Mouse (Mus musculus) limb, embryonic 13.5 days (tissue): ENCODE data around the gene Prrxl1. TPM values are rescaled to one million over a fixed set of nuclear protein-coding genes. Genes with fewer than 3 reads are reported as not detected.

Source experiments
- ATAC-seq: fragments of 200-750 bp; cut with Nextera tagmentation; 2 replicates; pipeline ENCODE4 v1.8.0; 2017; ENCODE audit warnings: low read depth, moderate number of reproducible peaks, moderate TSS enrichment; ENCODE audit not compliant: low FRiP score
- H3K27ac ChIP-seq: fragments of 300-500 bp; sonication (generic); 2 replicates; pipeline ENCODE4 v1.5.1; 2015; ENCODE audit warnings: inconsistent platforms, mild to moderate bottlenecking, moderate library complexity
- H3K27me3 ChIP-seq: fragments of 300-500 bp; sonication (generic); 2 replicates; pipeline ENCODE4 v1.6.1; 2015; ENCODE audit warnings: mild to moderate bottlenecking, inconsistent platforms
- H3K36me3 ChIP-seq: fragments of 300-500 bp; sonication (generic); 2 replicates; pipeline ENCODE4 v1.6.1; 2015; ENCODE audit warnings: inconsistent platforms, mild to moderate bottlenecking, moderate library complexity
- H3K4me1 ChIP-seq: fragments of 300-500 bp; sonication (generic); 2 replicates; pipeline ENCODE4 v1.6.1; 2015; ENCODE audit warnings: inconsistent platforms
- H3K4me2 ChIP-seq: fragments of 300-500 bp; sonication (generic); replicated peaks from 2 replicates; pipeline ENCODE4 v1.6.1; 2015; ENCODE audit warnings: inconsistent platforms, mild to moderate bottlenecking, moderate library complexity
- H3K4me3 ChIP-seq: fragments of 300-500 bp; sonication (generic); 2 replicates; pipeline ENCODE4 v1.5.1; 2015; ENCODE audit warnings: moderate library complexity, mild to moderate bottlenecking, inconsistent platforms
- H3K9ac ChIP-seq: fragments of 300-500 bp; sonication (generic); 2 replicates; pipeline ENCODE4 v1.6.1; 2015; ENCODE audit warnings: mild to moderate bottlenecking, inconsistent platforms
- H3K9me3 ChIP-seq: fragments of 300-500 bp; sonication (generic); 2 replicates; pipeline ENCODE4 v1.6.1; 2016; ENCODE audit warnings: inconsistent platforms
- WGBS: fragments of 180-500 bp; shearing (Covaris S2); methylation state at CpG from one replicate; pipeline ENCODE4 v1.1.7; 2015; 5-methylcytosine and 5-hydroxymethylcytosine counted together
- polyA plus RNA-seq: library from polyadenylated mRNA; unstranded; fragments of >200 nt; fragmentation: Nextera tagmentation; extraction: Ambion mirVana; gene quantifications from 2 replicates; pipeline ENCODE4 v1.2.1, GENCODE M21; 2015

The Prrxl1 gene
- polyA plus RNA-seq, 1 experiment from 2014 or later: 0.64 TPM

- Histone ChIP-seq H3K9ac (no peak overlapping the region), H3K4me3 (no peak overlapping the region), H3K4me1 (no peaks in the 10 kb centered on the region), H3K36me3 (no peaks in the 10 kb centered on the region), H3K27ac (no peak overlapping the region), H3K27me3 (no peaks in the 10 kb centered on the region), H3K9me3 (no peaks in the 10 kb centered on the region), H3K4me2 (no peak overlapping the region)
- ATAC-seq: no peak
- WGBS: 72% methylated on average over 6 of the region's 6 CpGs
Observed at GRCm38 (mm10) chr14:32632908-32633600, 33.8 kb downstream of the Prrxl1 start.

- H3K4me3 ChIP-seq: no peak overlapping the region
- H3K4me1 ChIP-seq: no peaks in the 10 kb centered on the region
- 0 out of 2 replicates have a peak, but pooled peaks cover 2% of the 10 kb centered on the region for H3K27me3 ChIP-seq
- no peak overlapping the region for H3K9ac ChIP-seq
- 14% methylated on average over 11 of the region's 11 CpGs for WGBS
- no peak for ATAC-seq
- H3K27ac ChIP-seq: no peak overlapping the region
- H3K9me3 ChIP-seq: no peaks in the 10 kb centered on the region
- no peak overlapping the region for H3K4me2 ChIP-seq
- no peaks in the 10 kb centered on the region for H3K36me3 ChIP-seq
Observed at GRCm38 (mm10) chr14:32634015-32634682, 34.9 kb downstream of the Prrxl1 start.

- H3K36me3 ChIP-seq: no peaks in the 10 kb centered on the region
- H3K9me3 ChIP-seq: no peaks in the 10 kb centered on the region
- no peak overlapping the region for H3K4me3 ChIP-seq
- H3K9ac ChIP-seq: no peak overlapping the region
- ATAC-seq: no peak
- no peak overlapping the region for H3K4me2 ChIP-seq
- H3K4me1 ChIP-seq: no peaks in the 10 kb centered on the region
- H3K27ac ChIP-seq: no peak overlapping the region
- WGBS: 68% methylated on average over 2 of the region's 2 CpGs
- H3K27me3 ChIP-seq: 0 out of 2 replicates have a peak, but pooled peaks cover 2% of the 10 kb centered on the region
Observed at GRCm38 (mm10) chr14:32638485-32638884, 39.3 kb downstream of the Prrxl1 start.

GRCm38 (mm10) chr14:32659781-32660180 is 60.6 kb downstream of the Prrxl1 start:
- H3K4me2 ChIP-seq: no peak overlapping the region
- 78% methylated on average over 9 of the region's 9 CpGs for WGBS
- no peaks in the 10 kb centered on the region for H3K36me3 ChIP-seq
- no peaks in the 10 kb centered on the region for H3K9me3 ChIP-seq
- no peak overlapping the region for H3K27ac ChIP-seq
- no peak for ATAC-seq
- H3K4me3 ChIP-seq: no peak overlapping the region
- H3K27me3 ChIP-seq: peaks cover 20% of the 10 kb centered on the region
- no peaks in the 10 kb centered on the region for H3K4me1 ChIP-seq
- no peak overlapping the region for H3K9ac ChIP-seq

- Histone ChIP-seq H3K27me3 (peaks cover 20% of the 10 kb centered on the region), H3K4me3 (no peak overlapping the region), H3K4me1 (no peaks in the 10 kb centered on the region), H3K36me3 (no peaks in the 10 kb centered on the region), H3K9ac (no peak overlapping the region), H3K4me2 (no peak overlapping the region), H3K9me3 (no peaks in the 10 kb centered on the region), H3K27ac (no peak overlapping the region)
- 84% methylated on average over 6 of the region's 6 CpGs for WGBS
- ATAC-seq: no peak
Observed at GRCm38 (mm10) chr14:32663099-32663498, 63.9 kb downstream of the Prrxl1 start.

- Histone ChIP-seq H3K27ac (no peak overlapping the region), H3K4me1 (no peaks in the 10 kb centered on the region), H3K36me3 (no peaks in the 10 kb centered on the region), H3K4me2 (no peak overlapping the region), H3K27me3 (no peaks in the 10 kb centered on the region), H3K4me3 (no peak overlapping the region), H3K9me3 (no peaks in the 10 kb centered on the region), H3K9ac (no peak overlapping the region)
- 53% methylated on average over 3 of the region's 3 CpGs for WGBS
- no peak; the same call in 1 of the 2 replicates for ATAC-seq
Observed at GRCm38 (mm10) chr14:32673178-32673577, 74.0 kb downstream of the Prrxl1 start.

- Histone ChIP-seq H3K9ac (no peak overlapping the region), H3K27me3 (no peaks in the 10 kb centered on the region), H3K4me3 (no peak overlapping the region), H3K36me3 (no peaks in the 10 kb centered on the region), H3K4me2 (no peak overlapping the region), H3K4me1 (peaks cover 4% of the 10 kb centered on the region), H3K9me3 (no peaks in the 10 kb centered on the region), H3K27ac (no peak overlapping the region)
- ATAC-seq: no peak
- 75% methylated on average over 3 of the region's 3 CpGs for WGBS
Observed at GRCm38 (mm10) chr14:32678565-32678964, 79.4 kb downstream of the Prrxl1 start.

GRCm38 (mm10) chr14:32681603-32682002 is 82.4 kb downstream of the Prrxl1 start:
- ATAC-seq: no peak
- Histone ChIP-seq H3K27me3 (no peaks in the 10 kb centered on the region), H3K27ac (no peak overlapping the region), H3K4me1 (peaks cover 19% of the 10 kb centered on the region), H3K4me3 (no peak overlapping the region), H3K4me2 (no peak overlapping the region), H3K36me3 (no peaks in the 10 kb centered on the region), H3K9ac (no peak overlapping the region), H3K9me3 (no peaks in the 10 kb centered on the region)
- 93% methylated on average over 3 of the region's 3 CpGs for WGBS

- no peak overlapping the region for H3K9ac ChIP-seq
- ATAC-seq: no peak
- 93% methylated on average over 12 of the region's 12 CpGs for WGBS
- H3K27ac ChIP-seq: no peak overlapping the region
- no peak overlapping the region for H3K4me2 ChIP-seq
- H3K9me3 ChIP-seq: no peaks in the 10 kb centered on the region
- no peak overlapping the region for H3K4me3 ChIP-seq
- H3K4me1 ChIP-seq: peaks cover 19% of the 10 kb centered on the region
- no peaks in the 10 kb centered on the region for H3K36me3 ChIP-seq
- H3K27me3 ChIP-seq: no peaks in the 10 kb centered on the region
Observed at GRCm38 (mm10) chr14:32682536-32682935, 83.3 kb downstream of the Prrxl1 start.

- no peaks in the 10 kb centered on the region for H3K27me3 ChIP-seq
- H3K27ac ChIP-seq: no peak overlapping the region
- no peak overlapping the region for H3K9ac ChIP-seq
- H3K4me1 ChIP-seq: peaks cover 19% of the 10 kb centered on the region
- no peak for ATAC-seq
- H3K9me3 ChIP-seq: no peaks in the 10 kb centered on the region
- peak overlapping the region; percentile 21 for H3K4me2 ChIP-seq
- 52% methylated on average over 19 of the region's 19 CpGs for WGBS
- no peaks in the 10 kb centered on the region for H3K36me3 ChIP-seq
- H3K4me3 ChIP-seq: no peak overlapping the region
Observed at GRCm38 (mm10) chr14:32683251-32683838, 84.1 kb downstream of the Prrxl1 start.

GRCm38 (mm10) chr14:32683982-32684734 is 85.0 kb downstream of the Prrxl1 start:
- Histone ChIP-seq H3K9ac (no peak overlapping the region), H3K4me2 (peak overlapping the region; percentile 21), H3K9me3 (no peaks in the 10 kb centered on the region), H3K4me1 (peaks cover 19% of the 10 kb centered on the region), H3K27me3 (no peaks in the 10 kb centered on the region), H3K36me3 (no peaks in the 10 kb centered on the region), H3K27ac (no peak overlapping the region), H3K4me3 (no peak overlapping the region)
- ATAC-seq: no peak
- WGBS: 59% methylated on average over 19 of the region's 19 CpGs

GRCm38 (mm10) chr14:32684735-32685105 is 85.5 kb downstream of the Prrxl1 start:
- Histone ChIP-seq H3K9ac (no peak overlapping the region), H3K27ac (no peak overlapping the region), H3K36me3 (no peaks in the 10 kb centered on the region), H3K4me2 (no peak overlapping the region; the same call in 1 of the 2 replicates), H3K9me3 (no peaks in the 10 kb centered on the region), H3K27me3 (no peaks in the 10 kb centered on the region), H3K4me1 (peaks cover 19% of the 10 kb centered on the region), H3K4me3 (no peak overlapping the region)
- 71% methylated on average over 19 of the region's 19 CpGs for WGBS
- no peak for ATAC-seq
